Mouse (Mus musculus): ENCODE measurements at regions not wholly inside any gene's neighbourhood (a gene's known extent, or its start where the extent isn't known, plus 50 kb on each side); places are given as distances from the start of the nearest gene placed in this dataset.

DNA sequence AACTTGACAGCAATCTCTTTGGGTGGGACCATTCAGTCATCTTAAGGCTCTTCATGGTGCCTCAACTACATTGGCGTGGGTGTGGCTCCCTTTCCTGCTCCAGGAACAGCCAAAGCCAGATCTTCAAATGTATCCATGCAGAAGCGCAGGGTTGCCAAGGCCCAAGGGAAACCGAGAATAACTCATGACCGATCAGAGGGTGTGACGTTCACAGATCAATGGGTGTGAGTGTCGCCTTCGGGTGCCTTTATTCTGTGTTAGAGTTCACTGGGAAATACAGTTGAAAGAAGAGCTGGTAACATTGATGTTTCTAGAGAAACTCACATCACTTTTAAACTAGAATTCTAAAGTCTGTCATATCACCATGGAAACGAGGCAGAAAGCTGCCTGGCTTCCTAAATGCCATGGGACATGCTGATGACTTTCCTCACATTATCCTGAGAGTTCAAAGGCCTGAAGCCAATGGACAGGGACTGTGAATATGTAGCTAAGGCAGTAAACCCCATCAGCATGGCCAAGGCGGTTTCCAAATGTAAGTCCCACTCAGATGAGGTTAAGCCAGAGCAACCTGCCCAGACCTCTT, 80.7 kb upstream of the Syndig1 start:
- no peak for TF ChIP-seq EP300 (IDR thresholded peaks at IDR 0.05; ENCODE audit: insufficient read depth, low read depth, low read length)
- TF ChIP-seq POLR2A (IDR thresholded peaks at IDR 0.05; ENCODE audit: insufficient read depth, low read length): no peak
- no peak for TF ChIP-seq CTCF (IDR thresholded peaks at IDR 0.05; ENCODE audit: low read depth, low read length)
